Mouse (Mus musculus) myocyte (in vitro differentiated cells): ENCODE results near the gene Cep85l. TPM values are rescaled to one million over a fixed set of nuclear protein-coding genes. Genes with fewer than 3 reads are reported as not detected.

Experiments used
- H3K27me3 ChIP-seq: one replicate; pipeline ENCODE4 v1.6.1; 2011; ENCODE audit not compliant: control insufficient read depth, insufficient read depth, insufficient read length
- H3K36me3 ChIP-seq: one replicate; pipeline ENCODE4 v1.6.1; 2011; ENCODE audit not compliant: control insufficient read depth, insufficient read depth
- H3K4me2 ChIP-seq: one replicate; pipeline ENCODE4 v1.6.1; 2011; ENCODE audit warnings: low read depth, control low read depth
- H3K4me3 ChIP-seq: one replicate; pipeline ENCODE4 v1.5.1; 2011; ENCODE audit warnings: mild to moderate bottlenecking, control low read depth, moderate library complexity
- H3K79me2 ChIP-seq: one replicate; pipeline ENCODE4 v1.6.1; 2011; ENCODE audit not compliant: control insufficient read depth, insufficient read depth
- H3ac ChIP-seq: one replicate; pipeline ENCODE4 v1.6.1; 2011; ENCODE audit not compliant: control insufficient read depth, insufficient read length
- CEBPB ChIP-seq: IDR thresholded peaks from 2 replicates; pipeline ENCODE4 v1.6.1; 2011; ENCODE audit warnings: mild to moderate bottlenecking, moderate library complexity; ENCODE audit not compliant: poor library complexity, insufficient read depth, severe bottlenecking
- E2F4 ChIP-seq: IDR thresholded peaks from one replicate; pipeline ENCODE4 v1.6.1; 2011; ENCODE audit warnings: mild to moderate bottlenecking, control low read depth, moderate library complexity; ENCODE audit not compliant: insufficient read depth
- MAX ChIP-seq: IDR thresholded peaks from one replicate; pipeline ENCODE4 v1.6.1; 2011; ENCODE audit warnings: low read depth, mild to moderate bottlenecking, control low read depth
- MYOD1 ChIP-seq, 3 experiments: IDR thresholded peaks; one replicate each; pipeline ENCODE4 v1.6.1; 2011; ENCODE audit warnings: control low read depth in 2 of 3, low read depth in 2 of 3, mild to moderate bottlenecking in 2 of 3, moderate library complexity in 1 of 3; ENCODE audit not compliant: insufficient read length in 2 of 3, control insufficient read depth in 1 of 3
- MYOG ChIP-seq, 3 experiments: IDR thresholded peaks; one replicate each; pipeline ENCODE4 v1.6.1; 2011; ENCODE audit warnings: control low read depth in 2 of 3, low read depth in 2 of 3, mild to moderate bottlenecking in 2 of 3; ENCODE audit not compliant: insufficient read length in 2 of 3, control insufficient read depth in 1 of 3, insufficient read depth in 1 of 3
- POLR2A ChIP-seq: IDR thresholded peaks from one replicate; pipeline ENCODE4 v1.6.1; 2011; ENCODE audit warnings: low read depth, mild to moderate bottlenecking, control low read depth, moderate library complexity; ENCODE audit not compliant: insufficient read length
- POLR2AphosphoS2 ChIP-seq: IDR thresholded peaks from one replicate; pipeline ENCODE4 v1.6.1; 2011; ENCODE audit warnings: low read depth, control low read depth; ENCODE audit not compliant: insufficient read length
- REST ChIP-seq: IDR thresholded peaks from one replicate; pipeline ENCODE4 v1.6.1; 2011; ENCODE audit warnings: mild to moderate bottlenecking, control low read depth, moderate library complexity; ENCODE audit not compliant: insufficient read depth, insufficient read length
- SRF ChIP-seq: IDR thresholded peaks from one replicate; pipeline ENCODE4 v1.6.1; 2011; ENCODE audit warnings: low read depth; ENCODE audit not compliant: control insufficient read depth, insufficient read length
- TCF12 ChIP-seq: IDR thresholded peaks from one replicate; pipeline ENCODE4 v1.6.1; 2011; ENCODE audit warnings: mild to moderate bottlenecking, control low read depth; ENCODE audit not compliant: poor library complexity, insufficient read depth, severe bottlenecking
- TCF3 ChIP-seq: IDR thresholded peaks from one replicate; pipeline ENCODE4 v1.6.1; 2011; ENCODE audit warnings: low read depth, control low read depth; ENCODE audit not compliant: insufficient read length
- USF1 ChIP-seq: IDR thresholded peaks from one replicate; pipeline ENCODE4 v1.6.1; 2011; ENCODE audit warnings: low read depth, mild to moderate bottlenecking, control low read depth, moderate library complexity
- polyA plus RNA-seq: library from polyadenylated mRNA; unstranded; fragments of >200 nt; fragmentation: generic; extraction: Trizol; gene quantifications from one replicate; pipeline ENCODE4 v1.2.1, GENCODE M21; 2012; ENCODE audit warnings: missing spikeins

Gene Cep85l
- polyA plus RNA-seq, 1 experiment, result 0.72 TPM

DNA sequence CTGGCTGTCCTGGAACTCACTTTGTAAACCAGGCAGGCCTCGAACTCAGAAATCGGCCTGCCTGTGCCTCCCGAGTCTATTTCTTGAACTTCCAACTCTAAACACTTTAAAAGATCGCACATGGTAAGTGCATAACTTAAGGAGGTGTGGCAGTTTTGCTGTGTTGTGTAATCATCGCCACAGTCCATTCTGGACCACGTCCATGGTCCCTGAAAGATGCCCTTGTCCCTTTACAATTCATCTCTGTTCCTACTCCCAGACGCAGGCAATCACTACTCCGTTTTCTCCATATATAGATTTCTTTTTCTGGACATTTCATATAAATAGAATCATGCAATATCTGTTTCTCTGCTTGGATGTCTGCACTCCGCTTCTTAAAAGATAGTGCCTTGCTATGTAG is 35.5 kb upstream of the Cep85l start:
- no peaks in the 10 kb centered on the region for H3K79me2 ChIP-seq
- no peak overlapping the region for H3K4me2 ChIP-seq
- no peak overlapping the region for H3K4me3 ChIP-seq
- TF ChIP-seq MAX (no peak), TCF3 (no peak), REST (no peak), TCF12 (no peak), USF1 (no peak), E2F4 (no peak), SRF (no peak), MYOG (IDR thresholded peaks at IDR 0.05; ENCODE audit: control insufficient read depth in 1 of 3, insufficient read depth in 1 of 3, insufficient read length in 2 of 3, low read depth in 2 of 3) (no peak), POLR2AphosphoS2 (no peak), CEBPB (no peak), MYOD1 (IDR thresholded peaks at IDR 0.05; ENCODE audit: control insufficient read depth in 1 of 3, insufficient read length in 2 of 3, low read depth in 2 of 3) (no peak), POLR2A (no peak)
- no peaks in the 10 kb centered on the region for H3K36me3 ChIP-seq
- no peaks in the 10 kb centered on the region for H3K27me3 ChIP-seq
- H3ac ChIP-seq, result no peak overlapping the region

DNA sequence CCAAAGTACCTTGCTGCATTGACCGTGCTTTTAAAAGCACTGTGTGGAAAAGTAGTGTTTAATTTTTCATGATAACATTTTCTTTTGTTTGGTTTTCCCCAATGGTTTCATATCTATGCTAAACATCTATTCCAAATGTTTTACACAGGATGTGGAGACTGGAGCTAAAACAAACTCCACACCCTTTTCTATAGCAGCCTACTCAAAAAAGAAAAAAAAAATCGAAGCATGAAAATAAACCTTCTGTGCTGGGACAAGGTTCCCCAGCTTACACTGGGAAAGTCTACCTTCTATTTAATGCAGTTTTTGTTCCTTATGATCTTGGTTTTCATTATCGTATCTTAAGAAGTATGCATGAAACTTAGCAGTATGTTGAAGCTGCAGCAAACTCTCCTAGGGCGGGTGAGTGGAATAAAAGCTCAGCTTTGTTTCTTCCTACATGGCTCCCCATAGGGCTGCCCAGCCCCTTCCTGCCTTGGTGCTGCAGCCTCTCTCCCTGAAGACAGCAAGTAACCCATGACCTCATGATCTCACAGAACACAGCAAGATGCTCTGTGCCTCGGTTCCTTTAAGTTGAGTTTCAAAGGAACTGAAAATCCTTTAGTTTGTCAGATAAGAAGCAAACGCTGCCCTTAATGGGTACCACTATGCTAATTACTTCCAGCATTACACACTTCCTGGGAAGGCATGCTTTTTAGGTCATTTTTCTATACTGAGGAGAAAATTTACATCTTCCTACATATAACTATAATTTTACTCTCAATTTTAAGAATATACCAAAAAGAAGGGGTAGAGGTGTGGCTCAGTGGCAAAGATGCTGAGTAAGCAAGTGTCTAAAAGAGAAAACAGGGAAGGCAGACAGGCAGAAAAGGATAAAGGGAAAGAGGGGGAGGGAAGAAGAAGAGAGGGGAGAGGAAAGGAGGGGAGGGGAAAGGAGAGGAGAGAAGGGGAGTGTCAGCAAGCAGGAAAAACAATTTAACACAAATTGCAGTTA is 34.6 kb upstream of the Cep85l start:
- Histone ChIP-seq H3K79me2 (no peaks in the 10 kb centered on the region), H3K4me2 (no peak overlapping the region), H3K4me3 (no peak overlapping the region), H3K27me3 (no peaks in the 10 kb centered on the region), H3ac (no peak overlapping the region), H3K36me3 (no peaks in the 10 kb centered on the region)
- TF ChIP-seq POLR2AphosphoS2, result no peak
- no peak for TF ChIP-seq MAX
- TF ChIP-seq E2F4, result no peak
- TF ChIP-seq SRF, result no peak
- TF ChIP-seq MYOD1 (IDR thresholded peaks at IDR 0.05; ENCODE audit: control insufficient read depth in 1 of 3, insufficient read length in 2 of 3, low read depth in 2 of 3), result no peak
- no peak for TF ChIP-seq POLR2A
- TF ChIP-seq TCF12, result no peak
- no peak for TF ChIP-seq REST
- TF ChIP-seq TCF3, result no peak
- no peak for TF ChIP-seq CEBPB
- no peak for TF ChIP-seq MYOG (IDR thresholded peaks at IDR 0.05; ENCODE audit: control insufficient read depth in 1 of 3, insufficient read depth in 1 of 3, insufficient read length in 2 of 3, low read depth in 2 of 3)
- no peak for TF ChIP-seq USF1

DNA sequence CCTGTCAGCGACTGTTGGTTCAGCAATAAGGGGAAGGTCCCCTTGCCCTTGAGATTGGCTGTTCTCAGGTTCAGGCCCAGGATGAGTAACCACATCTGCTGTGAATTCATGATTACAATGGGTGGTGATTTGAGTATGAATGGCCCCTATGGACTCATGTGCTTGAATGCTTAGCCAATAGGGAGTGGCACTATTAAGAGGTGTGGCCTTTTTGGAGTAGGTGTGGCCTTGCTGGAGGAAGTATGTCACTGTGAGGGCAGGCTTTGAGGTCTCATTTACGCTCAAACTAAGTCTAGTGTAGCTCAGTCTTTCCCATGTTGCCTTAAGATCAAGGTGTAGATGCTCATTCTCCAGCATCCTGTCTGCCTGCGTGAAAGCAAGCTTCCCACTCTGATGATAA is 33.2 kb upstream of the Cep85l start:
- TF ChIP-seq POLR2AphosphoS2 (no peak), REST (no peak), POLR2A (no peak), SRF (no peak), MYOD1 (IDR thresholded peaks at IDR 0.05; ENCODE audit: control insufficient read depth in 1 of 3, insufficient read length in 2 of 3, low read depth in 2 of 3) (no peak), TCF12 (no peak), TCF3 (no peak), MYOG (IDR thresholded peaks at IDR 0.05; ENCODE audit: control insufficient read depth in 1 of 3, insufficient read depth in 1 of 3, insufficient read length in 2 of 3, low read depth in 2 of 3) (no peak), USF1 (no peak), MAX (no peak), CEBPB (no peak), E2F4 (no peak)
- Histone ChIP-seq H3K79me2 (no peaks in the 10 kb centered on the region), H3ac (no peak overlapping the region), H3K4me2 (no peak overlapping the region), H3K27me3 (no peaks in the 10 kb centered on the region), H3K36me3 (no peaks in the 10 kb centered on the region), H3K4me3 (no peak overlapping the region)

DNA sequence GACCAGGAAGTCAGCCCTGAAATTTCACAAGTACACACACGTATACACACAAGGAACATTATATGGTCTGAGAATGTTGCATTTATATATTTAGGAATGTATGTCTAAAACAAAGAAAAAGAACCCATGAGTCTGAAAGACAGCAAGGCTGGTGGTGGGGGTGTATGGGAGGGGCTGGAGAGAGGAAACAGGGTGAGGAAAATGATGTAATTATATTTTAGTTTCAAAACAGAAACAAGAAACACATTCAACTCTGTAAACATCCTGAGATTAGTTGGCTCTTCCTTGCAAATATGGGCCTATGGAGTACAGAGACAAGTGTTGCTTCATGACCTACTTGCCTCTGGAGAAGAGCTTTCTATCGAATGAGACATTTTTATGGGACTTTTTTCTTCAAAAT is 32.4 kb upstream of the Cep85l start:
- no peak overlapping the region for H3ac ChIP-seq
- no peak for TF ChIP-seq MYOG (IDR thresholded peaks at IDR 0.05; ENCODE audit: control insufficient read depth in 1 of 3, insufficient read depth in 1 of 3, insufficient read length in 2 of 3, low read depth in 2 of 3)
- no peak for TF ChIP-seq POLR2AphosphoS2
- H3K79me2 ChIP-seq, result no peaks in the 10 kb centered on the region
- no peak overlapping the region for H3K4me3 ChIP-seq
- H3K4me2 ChIP-seq, result no peak overlapping the region
- H3K36me3 ChIP-seq, result no peaks in the 10 kb centered on the region
- no peaks in the 10 kb centered on the region for H3K27me3 ChIP-seq

DNA sequence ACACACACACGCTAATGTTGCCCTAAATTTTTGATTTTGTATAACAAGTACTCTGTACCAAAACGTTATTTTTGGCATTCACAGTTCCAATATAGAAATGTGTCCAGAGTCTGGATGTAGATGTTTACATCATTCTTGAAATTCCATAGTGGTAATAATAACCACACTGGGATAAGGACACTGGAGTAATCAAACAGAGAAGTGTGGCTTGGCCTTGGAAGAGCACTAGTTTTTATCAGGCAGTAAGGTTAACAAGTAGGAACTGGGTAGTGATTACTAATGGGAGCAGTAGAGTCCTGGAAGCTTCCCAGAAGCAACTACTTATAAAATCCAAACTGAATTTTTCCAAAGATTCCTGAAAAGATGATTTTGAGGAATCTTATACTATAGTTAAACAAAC is 31.1 kb upstream of the Cep85l start:
- Histone ChIP-seq H3ac (no peak overlapping the region), H3K36me3 (no peaks in the 10 kb centered on the region), H3K4me3 (no peak overlapping the region), H3K27me3 (no peaks in the 10 kb centered on the region), H3K79me2 (no peaks in the 10 kb centered on the region), H3K4me2 (no peak overlapping the region)
- no peak for TF ChIP-seq USF1
- TF ChIP-seq TCF3, result no peak
- no peak for TF ChIP-seq REST
- TF ChIP-seq POLR2A, result no peak
- no peak for TF ChIP-seq SRF
- TF ChIP-seq CEBPB, result no peak
- TF ChIP-seq E2F4, result no peak
- TF ChIP-seq MAX, result no peak
- TF ChIP-seq POLR2AphosphoS2, result no peak
- no peak for TF ChIP-seq TCF12
- no peak for TF ChIP-seq MYOG (IDR thresholded peaks at IDR 0.05; ENCODE audit: control insufficient read depth in 1 of 3, insufficient read depth in 1 of 3, insufficient read length in 2 of 3, low read depth in 2 of 3)
- TF ChIP-seq MYOD1 (IDR thresholded peaks at IDR 0.05; ENCODE audit: control insufficient read depth in 1 of 3, insufficient read length in 2 of 3, low read depth in 2 of 3), result no peak
